Mouse (Mus musculus): ENCODE data around the gene Fbxw7.

Gene Fbxw7

GRCm38 (mm10) chr3:84955011-84955775, 140.1 kb downstream of the Fbxw7 start:
- no peak for DNase-seq

- DNase-seq: no peak
These were observed 140.8 kb downstream of the Fbxw7 start for GRCm38 (mm10) chr3:84955857-84956256.

DNA sequence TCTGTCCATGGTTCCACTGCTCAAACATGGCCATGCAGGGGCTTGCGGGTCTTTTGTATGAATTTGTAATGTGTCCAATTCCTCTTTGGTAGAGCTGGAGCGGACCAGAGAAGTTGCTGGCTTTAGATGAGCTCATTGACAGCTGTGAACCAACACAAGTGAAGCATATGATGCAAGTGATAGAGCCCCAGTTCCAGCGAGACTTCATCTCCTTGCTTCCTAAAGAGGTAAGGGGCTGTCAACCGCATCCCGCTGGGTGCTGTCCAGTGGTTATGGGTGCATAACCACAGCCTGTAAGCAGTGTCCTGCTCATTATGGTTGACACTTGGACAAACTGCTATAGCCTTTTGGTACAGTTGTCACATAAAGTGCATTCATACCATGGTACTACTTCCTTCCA, 150.1 kb downstream of the Fbxw7 start:
- DNase-seq: no peak

- DNase-seq: no peak
These were observed 152.3 kb downstream of the Fbxw7 start for GRCm38 (mm10) chr3:84967364-84967763.

GRCm38 (mm10) chr3:84971561-84971960, 156.5 kb downstream of the Fbxw7 start:
- peak; percentile 1 for DNase-seq

DNA sequence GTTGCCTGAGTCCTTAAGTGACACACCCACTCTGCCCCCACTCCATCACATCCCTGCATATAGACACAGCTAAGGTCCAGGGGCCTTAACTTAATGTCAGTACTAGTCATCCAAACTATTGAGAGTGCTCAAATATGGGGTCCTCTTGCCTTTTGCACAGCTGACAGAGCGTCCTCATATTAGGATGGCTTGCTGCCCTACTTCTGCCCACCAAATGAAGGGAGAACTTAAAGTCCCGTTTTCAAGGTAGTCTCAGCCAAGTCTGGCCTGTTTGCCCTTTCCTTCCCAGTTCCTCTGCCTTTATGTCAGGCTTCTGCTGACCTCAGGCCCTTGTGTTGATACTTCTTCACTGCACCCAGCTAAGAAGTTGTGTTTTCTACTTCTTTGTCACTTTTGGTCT, 157.8 kb downstream of the Fbxw7 start:
- no peak for DNase-seq

GRCm38 (mm10) chr3:84974193-84974592, 159.1 kb downstream of the Fbxw7 start:
- DNase-seq: no peak

DNA sequence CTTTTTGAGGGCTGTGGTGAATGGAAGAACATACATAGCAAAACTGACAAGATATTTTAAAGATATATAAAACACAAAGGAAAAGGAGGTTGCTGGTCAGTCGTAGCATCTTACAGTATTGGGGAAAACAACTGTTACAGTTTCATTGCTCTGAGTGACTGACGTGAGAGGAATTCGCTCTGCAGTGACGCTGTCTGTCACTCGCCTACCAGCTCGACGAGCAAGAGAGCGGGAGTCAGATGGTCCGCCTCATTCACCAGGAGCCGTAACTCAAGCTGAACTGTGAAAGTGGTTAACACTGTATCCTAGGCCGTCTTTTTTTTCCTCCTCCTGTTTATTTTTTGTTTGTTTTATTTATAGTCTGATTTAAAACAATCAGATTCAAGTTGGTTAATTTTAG, 163.6 kb downstream of the Fbxw7 start:
- no peak for DNase-seq

- DNase-seq: no peak
These were observed 165.1 kb downstream of the Fbxw7 start for GRCm38 (mm10) chr3:84980158-84980557.

- DNase-seq: no peak
These were observed 167.6 kb downstream of the Fbxw7 start for GRCm38 (mm10) chr3:84982688-84983087.

DNA sequence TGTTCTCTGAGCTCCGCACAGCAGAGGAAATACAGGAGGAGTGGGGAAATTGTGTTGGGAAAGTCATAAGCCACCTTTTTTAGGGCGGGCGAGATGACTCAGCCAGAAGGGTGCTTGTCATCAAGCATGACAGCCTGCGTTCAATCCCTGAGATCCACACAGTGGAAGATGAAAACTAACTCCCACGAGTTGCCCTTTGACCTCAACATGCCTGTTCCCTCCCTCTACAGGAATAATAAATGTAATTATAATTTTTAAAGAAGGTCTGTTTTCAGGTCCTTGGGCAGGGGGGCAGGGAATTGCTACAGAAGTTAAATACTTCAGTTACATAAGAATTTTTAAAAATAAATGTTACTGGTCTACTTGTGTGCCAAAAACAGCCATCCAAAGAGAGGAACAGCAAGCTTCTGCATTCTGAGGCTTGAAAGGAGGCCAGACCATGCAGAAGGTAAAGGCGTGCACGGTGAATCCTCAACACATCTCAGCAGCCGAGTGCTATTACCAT, 170.1 kb downstream of the Fbxw7 start:
- DNase-seq: peak; percentile 86

GRCm38 (mm10) chr3:84988880-84989279, 173.8 kb downstream of the Fbxw7 start:
- no peak for DNase-seq

- no peak for DNase-seq
These were observed 190.2 kb downstream of the Fbxw7 start for GRCm38 (mm10) chr3:85005257-85005656.

GRCm38 (mm10) chr3:85012889-85013288, 197.8 kb downstream of the Fbxw7 start:
- no peak for DNase-seq

DNA sequence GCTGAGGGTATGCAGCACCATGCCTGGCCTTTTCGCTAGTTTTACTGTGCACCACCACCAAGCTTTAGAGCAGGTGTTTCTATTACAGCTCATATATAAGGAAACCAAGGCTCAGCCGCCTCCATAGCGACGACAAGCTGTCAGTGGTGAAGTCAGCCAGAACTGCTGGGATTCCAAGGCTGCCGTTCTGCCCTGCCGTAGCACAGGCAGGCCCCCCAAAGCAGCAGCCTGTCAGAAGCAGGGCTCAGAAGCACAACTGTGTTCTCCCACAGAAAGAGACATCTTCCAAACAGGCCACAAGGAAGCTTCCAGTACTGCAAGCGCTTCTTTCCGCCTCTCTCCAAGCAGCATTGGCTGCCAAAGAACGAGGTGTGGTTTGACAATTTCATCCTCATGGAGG, 200.6 kb downstream of the Fbxw7 start:
- DNase-seq: peak; percentile 84

GRCm38 (mm10) chr3:85020137-85020536, 205.1 kb downstream of the Fbxw7 start:
- peak; percentile 76 for DNase-seq

DNA sequence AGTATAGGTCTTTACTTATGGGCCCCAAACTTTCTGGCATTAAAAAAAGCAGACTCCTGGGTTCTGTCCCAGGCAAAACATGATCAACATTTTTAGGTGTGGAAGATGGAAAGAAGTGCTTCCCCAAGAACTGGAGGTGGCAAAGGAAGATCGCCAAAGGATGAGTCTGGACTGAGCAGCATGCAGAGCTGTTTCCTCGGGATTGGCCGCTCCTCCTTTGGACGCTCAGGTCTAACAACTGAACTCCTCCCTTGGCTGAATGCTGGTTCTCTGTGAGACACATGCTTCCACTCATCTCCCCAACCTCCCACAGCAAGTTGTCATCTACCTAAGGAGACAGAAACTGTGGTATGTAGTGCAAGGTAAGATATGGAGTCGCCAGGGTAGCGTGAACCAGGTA, 206.7 kb downstream of the Fbxw7 start:
- no peak for DNase-seq

- DNase-seq: no peak
These were observed 207.7 kb downstream of the Fbxw7 start for GRCm38 (mm10) chr3:85022800-85023199.

- DNase-seq: no peak
These were observed 209.2 kb downstream of the Fbxw7 start for GRCm38 (mm10) chr3:85024237-85024636.

DNA sequence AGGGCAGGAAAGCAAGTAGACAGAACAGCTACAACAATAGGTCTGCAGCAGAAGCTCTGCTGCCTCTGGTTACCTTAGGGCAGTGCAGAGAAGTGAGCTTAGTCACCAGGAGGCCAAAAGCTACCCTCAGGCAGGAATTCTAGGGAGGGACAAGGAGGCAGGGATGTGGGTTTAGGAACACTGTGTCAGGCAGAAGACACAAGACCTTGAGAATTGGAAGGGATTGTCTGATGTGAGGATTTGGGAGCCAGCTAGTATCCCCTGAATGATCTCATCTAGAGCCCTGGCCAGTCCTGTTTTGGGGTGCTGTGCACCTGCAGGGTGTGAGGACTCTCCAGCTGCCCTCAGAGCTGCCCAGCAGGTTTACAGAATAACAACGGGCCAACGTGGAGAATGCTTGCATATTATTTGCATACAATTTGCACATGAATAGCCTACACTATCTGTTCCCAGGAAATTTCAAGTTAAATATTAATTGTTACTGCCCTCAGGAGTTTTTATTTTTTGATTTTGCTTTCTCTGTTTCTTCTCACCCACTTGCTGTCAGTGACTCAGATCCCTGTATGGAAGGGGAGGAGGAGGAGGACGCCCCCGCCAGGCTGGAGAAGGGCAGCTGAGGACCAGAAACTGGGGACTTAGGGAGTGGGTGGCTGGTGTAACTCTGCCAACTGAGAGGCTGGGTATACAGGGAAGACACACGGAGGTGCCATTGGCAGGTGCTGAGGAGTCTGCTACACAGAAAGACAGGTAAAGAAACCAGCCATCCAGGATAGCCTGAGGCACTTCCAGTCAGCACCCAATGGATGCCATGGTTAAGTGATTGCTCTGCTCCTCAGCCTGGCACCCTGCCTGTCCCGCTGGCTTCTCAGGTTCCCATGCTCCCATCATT, 210.0 kb downstream of the Fbxw7 start:
- peak; percentile 88 for DNase-seq

Data from right cerebral cortex, adult 18-20 months (tissue).